Mouse (Mus musculus) embryonic facial prominence, embryonic 13.5 days (tissue): ENCODE results near the gene Pdxk. TPM values are rescaled to one million over a fixed set of nuclear protein-coding genes. Genes with fewer than 3 reads are reported as not detected.

Experiments used
- ATAC-seq: fragments of 200-750 bp; cut with Nextera tagmentation; 2 replicates; pipeline ENCODE4 v1.8.0; 2017; ENCODE audit warnings: low read depth; ENCODE audit not compliant: insufficient number of reproducible peaks, insufficient read depth, low FRiP score, low TSS enrichment
- H3K27ac ChIP-seq: fragments of 300-500 bp; sonication (generic); 2 replicates; pipeline ENCODE4 v1.5.1; 2015; ENCODE audit warnings: moderate library complexity, mild to moderate bottlenecking, inconsistent platforms
- H3K27me3 ChIP-seq: fragments of 300-500 bp; sonication (generic); 2 replicates; pipeline ENCODE4 v1.6.1; 2015; ENCODE audit warnings: mild to moderate bottlenecking, inconsistent platforms
- H3K36me3 ChIP-seq: fragments of 300-500 bp; sonication (generic); 2 replicates; pipeline ENCODE4 v1.6.1; 2015; ENCODE audit warnings: mild to moderate bottlenecking, inconsistent platforms
- H3K4me1 ChIP-seq: fragments of 300-500 bp; sonication (generic); 2 replicates; pipeline ENCODE4 v1.6.1; 2015; ENCODE audit warnings: inconsistent platforms
- H3K4me2 ChIP-seq: fragments of 300-500 bp; sonication (generic); 2 replicates; pipeline ENCODE4 v1.6.1; 2015; ENCODE audit warnings: moderate library complexity, mild to moderate bottlenecking, inconsistent platforms
- H3K4me3 ChIP-seq: fragments of 300-500 bp; sonication (generic); 2 replicates; pipeline ENCODE4 v1.5.1; 2015; ENCODE audit warnings: mild to moderate bottlenecking, inconsistent platforms
- H3K9ac ChIP-seq: fragments of 300-500 bp; sonication (generic); 2 replicates; pipeline ENCODE4 v1.6.1; 2015; ENCODE audit warnings: mild to moderate bottlenecking, inconsistent platforms
- H3K9me3 ChIP-seq: fragments of 300-500 bp; sonication (generic); 2 replicates; pipeline ENCODE4 v1.6.1; 2016; ENCODE audit warnings: inconsistent platforms
- WGBS: fragments of 180-500 bp; shearing (Covaris S2); methylation state at CpG from one replicate; pipeline ENCODE4 v1.1.7; 2015; ENCODE audit warnings: mixed read lengths; 5-methylcytosine and 5-hydroxymethylcytosine counted together
- polyA plus RNA-seq: library from polyadenylated mRNA; unstranded; fragments of >200 nt; fragmentation: Nextera tagmentation; extraction: Ambion mirVana; gene quantifications from 2 replicates; pipeline ENCODE4 v1.2.1, GENCODE M21; 2015

Pdxk gene
- polyA plus RNA-seq, 1 experiment from 2014 or later: 12.6 TPM

- WGBS: 20% methylated on average over 10 of the region's 10 CpGs
- H3K36me3 ChIP-seq: no peaks in the 10 kb centered on the region
- peak overlapping the region; percentile 39; the same call in 1 of the 2 replicates for H3K27ac ChIP-seq
- H3K27me3 ChIP-seq: no peaks in the 10 kb centered on the region
- peak overlapping the region; percentile 36; the same call in 1 of the 2 replicates for H3K9ac ChIP-seq
- H3K4me2 ChIP-seq: peak overlapping the region; percentile 26
- H3K9me3 ChIP-seq: no peaks in the 10 kb centered on the region
- ATAC-seq: peak; percentile 45; the same call in 1 of the 2 replicates
- H3K4me3 ChIP-seq: no peak overlapping the region
- H3K4me1 ChIP-seq: peaks cover 30% of the 10 kb centered on the region
Observed at GRCm38 (mm10) chr10:78457495-78458347, 7.1 kb downstream of the Pdxk start.

GRCm38 (mm10) chr10:78456696-78457095 is 8.1 kb downstream of the Pdxk start:
- Histone ChIP-seq H3K9me3 (no peaks in the 10 kb centered on the region), H3K4me1 (peaks cover 30% of the 10 kb centered on the region), H3K36me3 (no peaks in the 10 kb centered on the region; the same call in 1 of the 2 replicates), H3K9ac (no peak overlapping the region), H3K4me3 (no peak overlapping the region), H3K27ac (no peak overlapping the region), H3K27me3 (no peaks in the 10 kb centered on the region), H3K4me2 (no peak overlapping the region)
- ATAC-seq: no peak
- WGBS: 70% methylated on average over 13 of the region's 13 CpGs

- Histone ChIP-seq H3K4me2 (no peak overlapping the region), H3K9me3 (no peaks in the 10 kb centered on the region), H3K27me3 (no peaks in the 10 kb centered on the region), H3K27ac (no peak overlapping the region), H3K4me1 (peaks cover 5% of the 10 kb centered on the region), H3K36me3 (peaks cover 29% of the 10 kb centered on the region), H3K4me3 (no peak overlapping the region), H3K9ac (no peak overlapping the region)
- ATAC-seq: no peak
- WGBS: 59% methylated on average over 4 of the region's 4 CpGs
Observed at GRCm38 (mm10) chr10:78452641-78453040, 12.1 kb downstream of the Pdxk start.

GRCm38 (mm10) chr10:78450761-78451160 is 14.0 kb downstream of the Pdxk start:
- no peak overlapping the region for H3K27ac ChIP-seq
- ATAC-seq: no peak
- H3K9me3 ChIP-seq: no peaks in the 10 kb centered on the region
- no peak overlapping the region for H3K4me2 ChIP-seq
- H3K4me3 ChIP-seq: no peak overlapping the region
- no peaks in the 10 kb centered on the region for H3K27me3 ChIP-seq
- 88% methylated on average over 5 of the region's 5 CpGs for WGBS
- 0 out of 2 replicates have a peak, but pooled peaks cover 3% of the 10 kb centered on the region for H3K4me1 ChIP-seq
- no peak overlapping the region for H3K9ac ChIP-seq
- peaks cover 47% of the 10 kb centered on the region for H3K36me3 ChIP-seq

GRCm38 (mm10) chr10:78447396-78447795 is 17.4 kb downstream of the Pdxk start:
- Histone ChIP-seq H3K9me3 (no peaks in the 10 kb centered on the region), H3K27me3 (no peaks in the 10 kb centered on the region), H3K4me1 (no peaks in the 10 kb centered on the region), H3K36me3 (peaks cover 75% of the 10 kb centered on the region), H3K9ac (no peak overlapping the region), H3K4me3 (no peak overlapping the region), H3K4me2 (no peak overlapping the region), H3K27ac (no peak overlapping the region)
- WGBS: 78% methylated on average over 3 of the region's 3 CpGs
- ATAC-seq: no peak

- Histone ChIP-seq H3K4me1 (no peaks in the 10 kb centered on the region), H3K36me3 (peaks cover 85% of the 10 kb centered on the region)
- 95% methylated on average over 3 of the region's 3 CpGs for WGBS
Observed at GRCm38 (mm10) chr10:78446195-78446594, 18.6 kb downstream of the Pdxk start.

GRCm38 (mm10) chr10:78442292-78442691 is 22.5 kb downstream of the Pdxk start:
- H3K4me3 ChIP-seq: no peak overlapping the region
- H3K36me3 ChIP-seq: peaks cover 63% of the 10 kb centered on the region
- ATAC-seq: no peak
- no peak overlapping the region for H3K9ac ChIP-seq
- WGBS: 90% methylated on average over 3 of the region's 3 CpGs
- H3K27ac ChIP-seq: no peak overlapping the region
- no peak overlapping the region for H3K4me2 ChIP-seq
- no peaks in the 10 kb centered on the region for H3K9me3 ChIP-seq
- H3K4me1 ChIP-seq: no peaks in the 10 kb centered on the region
- H3K27me3 ChIP-seq: no peaks in the 10 kb centered on the region

More at GRCm38 (mm10) chr10:78446195-78446594, 18.6 kb downstream of the Pdxk start:
- ATAC-seq: no peak
- Histone ChIP-seq H3K27me3 (no peaks in the 10 kb centered on the region), H3K27ac (no peak overlapping the region), H3K4me2 (no peak overlapping the region), H3K9me3 (no peaks in the 10 kb centered on the region), H3K9ac (no peak overlapping the region), H3K4me3 (no peak overlapping the region)

GRCm38 (mm10) chr10:78441606-78442005 is 23.2 kb downstream of the Pdxk start:
- no peak overlapping the region for H3K4me3 ChIP-seq
- H3K27ac ChIP-seq: no peak overlapping the region
- H3K36me3 ChIP-seq: peaks cover 56% of the 10 kb centered on the region
- H3K9ac ChIP-seq: no peak overlapping the region
- no peak overlapping the region for H3K4me2 ChIP-seq
- H3K4me1 ChIP-seq: no peaks in the 10 kb centered on the region
- ATAC-seq: no peak
- H3K9me3 ChIP-seq: no peaks in the 10 kb centered on the region
- WGBS: 76% methylated on average over 5 of the region's 5 CpGs
- H3K27me3 ChIP-seq: no peaks in the 10 kb centered on the region

- ATAC-seq: no peak
- no peaks in the 10 kb centered on the region for H3K4me1 ChIP-seq
- no peak overlapping the region for H3K4me3 ChIP-seq
- H3K9me3 ChIP-seq: no peaks in the 10 kb centered on the region
- H3K4me2 ChIP-seq: no peak overlapping the region
- WGBS: 68% methylated on average over 9 of the region's 9 CpGs
- H3K27ac ChIP-seq: no peak overlapping the region
- H3K36me3 ChIP-seq: peaks cover 48% of the 10 kb centered on the region
- H3K27me3 ChIP-seq: no peaks in the 10 kb centered on the region
- no peak overlapping the region for H3K9ac ChIP-seq
Observed at GRCm38 (mm10) chr10:78440812-78441211, 24.0 kb downstream of the Pdxk start.

- no peaks in the 10 kb centered on the region for H3K4me1 ChIP-seq
- H3K4me2 ChIP-seq: no peak overlapping the region
- H3K27me3 ChIP-seq: no peaks in the 10 kb centered on the region
- WGBS: 85% methylated on average over 7 of the region's 7 CpGs
- H3K9me3 ChIP-seq: no peaks in the 10 kb centered on the region
- peaks cover 41% of the 10 kb centered on the region for H3K36me3 ChIP-seq
- no peak for ATAC-seq
- H3K27ac ChIP-seq: no peak overlapping the region
- no peak overlapping the region for H3K4me3 ChIP-seq
- H3K9ac ChIP-seq: no peak overlapping the region
Observed at GRCm38 (mm10) chr10:78439990-78440389, 24.8 kb downstream of the Pdxk start.

GRCm38 (mm10) chr10:78439550-78439949 is 25.2 kb downstream of the Pdxk start:
- no peaks in the 10 kb centered on the region for H3K9me3 ChIP-seq
- no peak for ATAC-seq
- H3K27me3 ChIP-seq: no peaks in the 10 kb centered on the region
- 61% methylated on average over 5 of the region's 5 CpGs for WGBS
- H3K27ac ChIP-seq: no peak overlapping the region
- no peak overlapping the region for H3K4me3 ChIP-seq
- no peaks in the 10 kb centered on the region for H3K4me1 ChIP-seq
- no peak overlapping the region for H3K4me2 ChIP-seq
- H3K36me3 ChIP-seq: peaks cover 37% of the 10 kb centered on the region
- H3K9ac ChIP-seq: no peak overlapping the region

- no peak overlapping the region for H3K9ac ChIP-seq
- H3K36me3 ChIP-seq: peaks cover 24% of the 10 kb centered on the region
- H3K4me3 ChIP-seq: no peak overlapping the region
- ATAC-seq: no peak
- H3K27me3 ChIP-seq: no peaks in the 10 kb centered on the region
- no peaks in the 10 kb centered on the region for H3K4me1 ChIP-seq
- H3K4me2 ChIP-seq: no peak overlapping the region
- H3K9me3 ChIP-seq: no peaks in the 10 kb centered on the region
- no peak overlapping the region for H3K27ac ChIP-seq
- 15% methylated on average over 5 of the region's 5 CpGs for WGBS
Observed at GRCm38 (mm10) chr10:78438094-78438493, 26.7 kb downstream of the Pdxk start.
